Mouse (Mus musculus) small intestine, adult 2 months (tissue): ENCODE measurements around the gene Gpr37.

Experiments used
- CTCF ChIP-seq: fragments of 200-500 bp; IDR thresholded peaks from 2 replicates; pipeline ENCODE4 v1.5.1; 2012; ENCODE audit warnings: low read depth, mild to moderate bottlenecking, control low read depth, inconsistent platforms, low read length, moderate library complexity, mixed read lengths; ENCODE audit not compliant: insufficient replicate concordance, insufficient read length; ENCODE audit errors: extremely low read depth
- POLR2A ChIP-seq: fragments of 200-500 bp; IDR thresholded peaks from 2 replicates; pipeline ENCODE4 v1.6.1; 2012; ENCODE audit warnings: low read depth, mild to moderate bottlenecking, control low read depth, inconsistent platforms, low read length, moderate library complexity

GRCm38 (mm10) chr6:25673801-25674200, 16.7 kb downstream of the Gpr37 start:
- TF ChIP-seq CTCF (no peak), POLR2A (no peak)
